Mouse (Mus musculus) forebrain, embryonic 12.5 days (tissue): ENCODE measurements around the gene Ap5s1. TPM values are rescaled to one million over a fixed set of nuclear protein-coding genes. Genes with fewer than 3 reads are reported as not detected.

Source experiments
- ATAC-seq: fragments of 200-750 bp; cut with Nextera tagmentation; 2 replicates; pipeline ENCODE4 v1.8.0; 2017; ENCODE audit warnings: moderate TSS enrichment; ENCODE audit not compliant: low FRiP score
- H3K27ac ChIP-seq: fragments of 300-500 bp; sonication (generic); 2 replicates; pipeline ENCODE4 v1.5.1; 2016; ENCODE audit warnings: mild to moderate bottlenecking
- H3K27me3 ChIP-seq: fragments of 300-500 bp; sonication (generic); 2 replicates; pipeline ENCODE4 v1.6.1; 2016; ENCODE audit warnings: mild to moderate bottlenecking
- H3K36me3 ChIP-seq: fragments of 300-500 bp; sonication (generic); replicated peaks from 2 replicates; pipeline ENCODE4 v1.6.1; 2016; ENCODE audit warnings: mild to moderate bottlenecking
- H3K4me1 ChIP-seq: fragments of 300-500 bp; sonication (generic); 2 replicates; pipeline ENCODE4 v1.6.1; 2016
- H3K4me2 ChIP-seq: fragments of 300-500 bp; sonication (generic); 2 replicates; pipeline ENCODE4 v1.6.1; 2016; ENCODE audit warnings: mild to moderate bottlenecking, moderate library complexity
- H3K4me3 ChIP-seq: fragments of 300-500 bp; sonication (generic); replicated peaks from 2 replicates; pipeline ENCODE4 v1.5.1; 2016; ENCODE audit warnings: mild to moderate bottlenecking
- H3K9ac ChIP-seq: fragments of 300-500 bp; sonication (generic); 2 replicates; pipeline ENCODE4 v1.6.1; 2016; ENCODE audit warnings: mild to moderate bottlenecking
- H3K9me3 ChIP-seq: fragments of 300-500 bp; sonication (generic); 2 replicates; pipeline ENCODE4 v1.6.1; 2016
- WGBS: fragments of 180-500 bp; shearing (Covaris S2); methylation state at CpG from one replicate; pipeline ENCODE4 v1.1.7; 2016; 5-methylcytosine and 5-hydroxymethylcytosine counted together
- polyA plus RNA-seq: library from polyadenylated mRNA; unstranded; fragments of >200 nt; fragmentation: Nextera tagmentation; extraction: Ambion mirVana; gene quantifications from 2 replicates; pipeline ENCODE4 v1.2.1, GENCODE M21; 2016

Gene Ap5s1
- polyA plus RNA-seq, 1 experiment from 2014 or later, result 30.0 TPM

DNA sequence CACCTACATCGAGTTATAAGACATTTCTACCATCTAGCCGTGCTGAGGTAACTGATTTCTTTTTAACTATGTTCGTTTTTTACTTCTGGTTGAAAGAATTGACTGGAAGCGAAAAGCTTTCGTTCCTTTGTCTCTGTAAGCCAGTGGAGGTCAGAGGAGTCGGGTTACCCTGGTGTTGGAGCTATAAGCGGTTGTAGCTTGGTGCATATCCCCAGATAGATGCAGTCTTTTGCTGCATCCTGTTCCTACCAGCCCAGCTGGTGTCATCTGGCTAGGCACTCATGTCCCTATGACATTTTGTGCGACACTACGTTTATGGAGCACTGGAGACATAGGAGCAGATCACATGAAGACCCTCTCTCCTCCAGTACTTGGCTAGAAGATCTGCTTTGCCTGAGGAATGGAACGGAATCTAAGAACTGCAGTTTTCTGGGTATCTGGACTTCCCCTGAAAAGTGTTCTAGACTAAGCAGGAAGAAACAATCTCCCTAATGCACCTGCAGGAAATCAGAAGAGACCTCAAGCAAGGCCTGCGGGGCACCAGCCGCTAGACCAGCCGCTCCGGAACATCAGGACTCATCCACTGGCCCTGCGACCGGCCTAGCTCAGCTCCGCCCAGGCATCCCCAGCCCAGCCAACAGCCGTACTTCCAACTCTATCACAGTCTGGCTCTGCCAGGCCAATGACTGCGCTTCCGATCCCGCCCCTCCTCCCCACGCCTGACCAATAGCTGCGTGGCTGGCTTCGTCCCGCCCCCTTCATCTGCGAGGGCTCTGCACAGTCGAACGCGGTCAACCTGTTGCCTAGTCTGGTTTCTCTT is 26.6 kb downstream of the Ap5s1 start, which contains the start of gene Mavs:
Mavs (plus strand) TSS at position 757 of the 820 bp plus-strand sequence.
- H3K4me3 ChIP-seq, result peak within 1 kb of the TSS; percentile 44
- peak; percentile 100 for ATAC-seq
- H3K27ac ChIP-seq, result no peak within 1 kb of the TSS
- H3K27me3 ChIP-seq, result no peaks in the 10 kb centered on the region
- no peaks in the 10 kb centered on the region for H3K9me3 ChIP-seq
- H3K4me1 ChIP-seq, result peaks cover 22% of the 10 kb centered on the region
- WGBS, result 8% methylated on average over 29 of the region's 29 CpGs
- peak within 1 kb of the TSS; percentile 80 for H3K4me2 ChIP-seq
- H3K9ac ChIP-seq, result peak within 1 kb of the TSS; percentile 59
- no peaks in the 10 kb centered on the region for H3K36me3 ChIP-seq

DNA sequence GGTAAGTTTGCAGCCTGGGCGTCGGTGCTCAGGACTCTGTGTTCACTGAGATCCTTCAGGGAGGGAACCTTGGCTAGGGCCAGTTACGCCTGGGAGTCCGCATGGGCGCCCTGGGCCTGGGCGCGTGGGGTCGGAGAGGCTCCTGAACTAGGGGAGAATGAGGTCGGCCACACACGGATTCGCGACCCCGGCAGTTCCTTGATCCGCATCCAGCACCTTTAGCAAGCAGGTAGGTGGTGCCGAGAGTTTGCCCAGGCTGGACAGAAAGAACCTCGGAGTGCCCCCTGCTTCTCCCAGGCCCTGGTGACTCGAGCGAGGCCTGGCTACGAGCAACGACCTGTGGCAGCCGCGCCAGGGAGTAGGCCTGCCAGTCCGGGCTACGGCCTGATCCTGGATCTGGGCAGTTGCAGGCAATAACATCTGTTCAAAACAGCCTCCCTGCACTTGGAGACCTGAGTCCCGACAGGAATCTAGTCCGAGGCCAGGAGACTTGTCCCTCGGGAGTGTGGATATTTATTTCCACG is 27.3 kb downstream of the Ap5s1 start:
- H3K36me3 ChIP-seq, result no peaks in the 10 kb centered on the region
- H3K4me2 ChIP-seq, result peak overlapping the region; percentile 80
- no peak overlapping the region for H3K27ac ChIP-seq
- ATAC-seq, result peak; percentile 52
- peaks cover 22% of the 10 kb centered on the region for H3K4me1 ChIP-seq
- no peaks in the 10 kb centered on the region for H3K9me3 ChIP-seq
- 17% methylated on average over 28 of the region's 28 CpGs for WGBS
- peak overlapping the region; percentile 59 for H3K9ac ChIP-seq
- H3K4me3 ChIP-seq, result peak overlapping the region; percentile 44
- no peaks in the 10 kb centered on the region for H3K27me3 ChIP-seq

DNA sequence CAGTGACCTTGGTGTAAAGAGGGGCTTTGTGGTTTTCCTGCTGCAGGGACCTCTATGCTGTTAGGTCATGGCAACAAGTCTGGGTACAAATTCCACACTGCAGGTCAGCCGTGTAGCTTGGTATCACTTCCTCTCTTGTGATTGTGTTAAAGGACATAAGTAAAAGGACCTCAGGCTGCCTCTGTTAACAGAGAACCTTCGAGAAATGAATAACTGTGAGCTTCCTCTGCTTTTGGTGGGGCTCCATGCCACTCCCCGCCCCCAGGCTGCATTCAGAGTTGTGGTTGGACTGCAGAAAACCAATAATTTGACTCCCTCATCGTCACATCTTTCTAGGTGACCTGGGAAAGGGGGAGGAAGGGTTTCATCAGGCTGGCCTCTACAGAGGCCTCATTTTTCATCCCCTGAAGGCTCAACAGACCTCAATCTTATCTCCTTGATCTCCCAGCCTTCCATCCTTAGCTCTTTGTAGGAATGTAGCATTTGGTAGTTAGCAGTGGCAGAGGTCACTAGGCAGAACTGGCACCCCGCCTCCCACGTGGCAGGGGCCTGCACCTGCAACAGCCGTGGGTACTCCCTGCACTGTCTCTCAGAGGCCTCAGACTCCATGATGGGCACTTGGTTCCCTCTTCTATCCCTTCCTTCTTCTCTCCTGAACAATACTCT is 28.2 kb downstream of the Ap5s1 start:
- H3K4me3 ChIP-seq, result peak overlapping the region; percentile 44; the same call in 1 of the 2 replicates
- 82% methylated on average over 7 of the region's 7 CpGs for WGBS
- no peak overlapping the region for H3K9ac ChIP-seq

DNA sequence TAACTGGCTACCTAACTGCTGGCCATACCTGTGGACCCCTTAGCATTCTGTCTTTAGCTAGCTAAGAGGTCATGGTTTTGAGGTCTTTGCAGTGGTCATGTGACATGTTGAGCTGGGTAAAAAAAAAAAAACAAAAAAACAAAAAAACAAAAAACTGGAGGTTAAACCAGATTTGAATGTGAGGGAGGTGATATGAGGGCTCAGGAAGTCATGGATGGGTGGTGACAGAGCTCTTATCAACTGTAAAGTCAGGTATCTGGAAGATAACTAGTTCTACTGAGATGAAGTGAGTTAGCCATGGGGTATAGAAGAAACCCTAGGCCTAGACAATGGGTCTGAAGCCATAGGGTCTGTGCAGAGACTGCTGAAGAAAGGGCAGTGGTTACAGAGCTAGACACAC is 35.3 kb downstream of the Ap5s1 start:
- H3K27ac ChIP-seq, result no peak overlapping the region
- ATAC-seq, result no peak
- no peak overlapping the region for H3K4me3 ChIP-seq
- H3K9me3 ChIP-seq, result no peaks in the 10 kb centered on the region
- no peaks in the 10 kb centered on the region for H3K27me3 ChIP-seq
- H3K36me3 ChIP-seq, result peaks cover 63% of the 10 kb centered on the region
- no peak overlapping the region for H3K9ac ChIP-seq
- no peaks in the 10 kb centered on the region for H3K4me1 ChIP-seq
- H3K4me2 ChIP-seq, result no peak overlapping the region

More for the DNA sequence above, 28.2 kb downstream of the Ap5s1 start:
- H3K9me3 ChIP-seq, result no peaks in the 10 kb centered on the region
- H3K4me1 ChIP-seq, result peaks cover 22% of the 10 kb centered on the region
- peak overlapping the region; percentile 80 for H3K4me2 ChIP-seq
- H3K27me3 ChIP-seq, result no peaks in the 10 kb centered on the region
- no peak for ATAC-seq
- H3K36me3 ChIP-seq, result 0 out of 2 replicates have a peak, but pooled peaks cover 1% of the 10 kb centered on the region
- H3K27ac ChIP-seq, result no peak overlapping the region

DNA sequence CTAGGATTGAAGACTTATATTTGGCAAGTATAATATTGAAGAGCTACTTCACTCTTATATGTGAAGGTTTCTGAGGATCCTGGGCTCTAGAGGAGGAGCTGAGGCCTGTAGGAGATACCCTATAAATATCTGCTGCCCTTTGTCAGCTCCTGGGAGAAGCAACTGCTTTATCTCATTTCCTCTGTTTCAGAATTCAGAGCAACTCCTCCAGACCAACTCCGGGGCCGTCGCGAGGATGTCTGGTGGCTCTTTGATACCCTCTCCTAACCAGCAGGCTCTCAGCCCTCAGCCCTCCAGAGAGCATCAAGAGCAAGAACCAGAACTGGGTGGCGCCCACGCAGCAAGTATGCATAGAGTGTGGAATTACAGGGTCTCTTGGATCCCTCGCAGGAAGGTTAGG is 36.1 kb downstream of the Ap5s1 start:
- Histone ChIP-seq H3K9ac (no peak overlapping the region), H3K4me1 (no peaks in the 10 kb centered on the region), H3K4me3 (no peak overlapping the region), H3K27ac (no peak overlapping the region), H3K36me3 (peaks cover 69% of the 10 kb centered on the region), H3K4me2 (no peak overlapping the region), H3K27me3 (no peaks in the 10 kb centered on the region), H3K9me3 (no peaks in the 10 kb centered on the region)
- no peak for ATAC-seq
- WGBS, result 91% methylated on average over 7 of the region's 7 CpGs

DNA sequence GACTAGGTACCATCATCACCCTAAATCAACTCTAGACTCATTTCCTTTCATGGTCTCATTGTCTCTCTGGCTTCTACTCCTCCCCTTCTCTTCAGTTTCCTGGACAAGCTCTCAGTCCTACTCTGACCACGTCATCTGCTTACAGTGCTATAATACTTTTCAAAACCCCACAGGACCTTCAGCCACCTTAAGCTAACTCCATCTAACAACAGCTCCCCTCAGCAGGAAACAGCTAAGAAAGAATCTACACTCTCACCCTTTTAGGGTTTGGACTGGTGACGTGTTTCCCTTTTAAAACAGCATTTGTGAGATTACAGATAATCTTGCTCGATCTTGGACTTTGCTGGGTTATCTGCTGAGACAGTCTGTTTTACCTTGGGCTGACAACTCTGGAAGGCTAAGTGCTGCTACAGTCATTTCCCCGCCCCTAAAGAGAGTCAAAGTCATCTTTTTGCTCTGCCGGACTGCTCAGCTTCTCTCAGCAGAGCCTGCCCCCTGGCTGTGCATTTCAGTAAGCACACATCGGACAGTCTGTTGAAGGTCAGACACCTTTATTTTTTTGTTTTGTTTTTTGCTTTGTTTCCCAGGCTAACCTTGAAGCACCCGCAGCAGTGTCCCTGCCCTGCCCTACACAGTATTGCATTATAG is 46.9 kb downstream of the Ap5s1 start:
- Histone ChIP-seq H3K9me3 (no peaks in the 10 kb centered on the region), H3K27ac (no peak overlapping the region), H3K4me1 (no peaks in the 10 kb centered on the region; the same call in 1 of the 2 replicates), H3K9ac (no peak overlapping the region), H3K36me3 (no peaks in the 10 kb centered on the region; the same call in 1 of the 2 replicates), H3K4me2 (no peak overlapping the region), H3K4me3 (no peak overlapping the region), H3K27me3 (no peaks in the 10 kb centered on the region)
- ATAC-seq, result peak; percentile 58; the same call in 1 of the 2 replicates
- WGBS, result 35% methylated on average over 7 of the region's 7 CpGs

DNA sequence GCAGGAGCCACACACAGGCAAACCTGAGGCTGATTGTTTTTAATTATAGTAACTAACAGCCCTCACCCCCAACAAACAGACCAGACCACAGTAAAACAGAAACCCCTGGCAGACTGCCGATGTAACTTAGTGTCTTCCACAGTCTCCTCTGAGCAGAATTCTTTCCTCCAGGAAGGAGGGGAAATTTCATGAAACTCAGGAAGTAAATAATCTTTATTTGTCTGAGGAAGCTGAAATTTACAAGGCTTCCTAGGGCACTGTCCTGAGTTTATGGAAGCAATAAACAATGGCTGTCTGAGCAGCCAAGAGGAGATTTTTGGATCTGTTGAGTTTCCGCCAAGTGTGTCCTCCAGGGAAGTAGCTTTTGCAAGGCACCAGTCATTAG is 47.4 kb downstream of the Ap5s1 start:
- no peak overlapping the region for H3K9ac ChIP-seq
- H3K4me3 ChIP-seq, result no peak overlapping the region
- 89% methylated on average over 2 of the region's 2 CpGs for WGBS
- no peaks in the 10 kb centered on the region for H3K9me3 ChIP-seq
- H3K36me3 ChIP-seq, result no peaks in the 10 kb centered on the region; the same call in 1 of the 2 replicates
- ATAC-seq, result no peak
- H3K4me2 ChIP-seq, result no peak overlapping the region
- H3K27me3 ChIP-seq, result no peaks in the 10 kb centered on the region
- H3K4me1 ChIP-seq, result no peaks in the 10 kb centered on the region; the same call in 1 of the 2 replicates
- H3K27ac ChIP-seq, result no peak overlapping the region

DNA sequence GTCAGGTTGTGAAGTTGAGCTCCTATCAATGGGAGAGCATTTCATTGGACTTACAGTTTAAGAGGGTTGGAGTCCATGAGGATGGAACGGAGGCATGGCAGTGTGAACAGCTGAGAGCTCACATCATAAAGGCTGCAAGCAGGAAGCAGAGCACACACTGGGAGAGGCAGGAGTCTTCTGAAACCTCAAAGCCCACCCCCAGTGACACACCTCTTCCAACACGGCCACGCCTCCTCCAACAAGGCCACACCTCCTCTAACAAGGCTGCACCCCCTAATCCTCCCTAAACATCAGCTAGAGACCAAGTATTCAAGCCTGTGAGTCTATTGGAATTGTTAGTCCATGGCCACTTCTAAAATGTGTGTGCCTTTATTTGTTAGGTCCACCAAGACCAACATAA is 48.9 kb downstream of the Ap5s1 start:
- H3K4me1 ChIP-seq, result peaks cover 3% of the 10 kb centered on the region
- 66% methylated on average over 3 of the region's 3 CpGs for WGBS
- no peak for ATAC-seq

DNA sequence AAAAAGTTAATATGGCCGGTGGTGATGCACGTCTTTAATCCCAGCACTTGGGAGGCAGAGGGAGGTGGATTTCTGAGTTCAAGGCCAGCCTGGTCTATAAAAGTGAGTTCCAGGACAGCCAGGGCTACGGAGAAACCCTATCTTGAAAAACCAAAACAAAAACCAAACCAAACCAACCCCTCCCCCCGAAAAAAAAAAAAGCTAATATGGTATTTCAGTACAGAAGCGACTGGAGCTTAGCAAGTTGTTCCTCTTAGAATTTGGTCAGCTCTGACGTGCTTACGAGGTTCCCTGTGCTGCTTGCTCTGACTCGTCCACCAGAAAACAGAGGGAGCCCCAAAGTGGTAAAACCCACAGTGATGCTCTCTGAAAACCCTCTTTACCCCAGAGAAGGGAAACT is 51.8 kb downstream of the Ap5s1 start:
- 85% methylated on average over 8 of the region's 8 CpGs for WGBS
- no peak overlapping the region for H3K4me3 ChIP-seq

More for the DNA sequence above, 48.9 kb downstream of the Ap5s1 start:
- Histone ChIP-seq H3K4me2 (no peak overlapping the region), H3K9me3 (no peaks in the 10 kb centered on the region), H3K4me3 (no peak overlapping the region), H3K9ac (no peak overlapping the region), H3K36me3 (no peaks in the 10 kb centered on the region), H3K27ac (no peak overlapping the region), H3K27me3 (no peaks in the 10 kb centered on the region)

DNA sequence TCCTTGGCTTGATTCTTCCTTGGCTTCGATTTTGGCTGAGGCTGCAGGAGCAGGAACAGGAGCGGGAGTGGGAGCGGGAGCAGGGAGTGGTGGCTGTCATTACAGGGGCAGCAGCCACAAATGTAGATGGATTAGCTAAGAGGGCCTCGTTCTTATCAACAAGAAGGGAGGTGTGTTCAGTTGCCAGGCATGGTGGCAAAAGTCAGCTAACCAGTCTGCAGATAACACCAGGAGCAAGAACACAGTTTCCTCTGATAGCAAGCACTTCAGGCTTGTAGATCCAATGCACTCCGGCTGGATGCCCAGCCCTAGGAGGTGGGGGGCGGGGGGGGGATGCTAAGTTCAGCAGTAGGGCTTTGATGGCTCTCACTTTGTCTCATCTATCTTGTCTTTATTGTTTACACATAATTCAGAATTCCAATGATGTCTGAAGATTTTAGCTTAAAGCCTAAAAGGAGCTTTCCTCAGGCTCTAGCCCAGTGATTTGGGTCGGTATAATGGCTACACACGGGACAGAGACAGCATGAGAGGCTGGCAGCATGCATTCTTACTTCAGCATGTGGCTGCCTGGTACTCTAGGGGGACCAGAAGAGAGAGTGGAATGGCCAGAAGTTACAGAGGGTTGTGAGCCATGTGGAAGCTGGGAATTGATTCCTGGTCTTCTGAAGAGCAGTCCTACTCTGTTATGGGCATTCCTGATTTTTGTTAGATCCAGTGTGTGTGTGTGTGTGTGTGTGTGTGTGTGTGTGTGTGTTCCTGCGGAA is 53.8 kb downstream of the Ap5s1 start:
- no peaks in the 10 kb centered on the region for H3K27me3 ChIP-seq
- H3K4me3 ChIP-seq, result no peak overlapping the region
- H3K9ac ChIP-seq, result 0 out of 2 replicates have a peak overlapping the region, but pooled peaks have one; percentile 2

More for the DNA sequence above, 51.8 kb downstream of the Ap5s1 start:
- H3K4me1 ChIP-seq, result peaks cover 18% of the 10 kb centered on the region
- no peaks in the 10 kb centered on the region for H3K36me3 ChIP-seq
- no peak overlapping the region for H3K27ac ChIP-seq
- no peak for ATAC-seq
- H3K9me3 ChIP-seq, result no peaks in the 10 kb centered on the region
- no peak overlapping the region for H3K4me2 ChIP-seq
- no peak overlapping the region for H3K9ac ChIP-seq
- H3K27me3 ChIP-seq, result no peaks in the 10 kb centered on the region

DNA sequence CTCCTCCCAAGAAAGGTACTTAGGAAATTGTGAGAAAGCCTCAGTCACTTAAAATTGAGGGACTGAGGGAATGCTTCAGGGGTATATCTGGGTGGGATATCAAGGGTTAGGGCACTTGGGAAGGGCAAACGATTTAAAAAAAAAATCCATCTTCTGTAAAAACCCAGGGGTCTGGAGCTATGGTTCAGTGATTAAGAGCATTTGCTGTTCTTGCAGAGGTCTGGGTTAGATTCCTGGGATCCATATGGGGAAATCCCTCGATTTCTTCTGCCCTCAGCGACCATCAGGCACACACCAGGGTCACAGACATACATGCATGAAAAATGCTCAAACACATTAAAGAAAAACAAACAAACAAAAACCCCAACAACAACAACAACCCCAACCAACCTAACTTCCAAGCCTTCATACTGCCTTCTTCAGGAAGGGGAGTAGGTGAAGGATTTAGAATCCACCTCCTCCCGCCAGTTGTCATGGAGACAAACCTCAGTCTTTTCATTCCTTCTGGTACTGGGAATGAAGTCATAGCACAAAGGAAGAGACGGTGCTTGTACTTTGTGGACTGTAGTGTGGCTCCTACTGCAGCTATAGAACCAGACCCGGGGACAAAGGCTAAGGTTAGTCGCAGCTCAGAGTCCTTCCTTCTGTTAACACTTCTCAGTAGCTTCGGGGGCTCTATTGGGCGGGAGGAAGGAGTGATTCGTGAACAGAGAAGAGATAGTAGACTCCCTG is 54.8 kb downstream of the Ap5s1 start:
- H3K4me1 ChIP-seq, result peaks cover 34% of the 10 kb centered on the region
- peak overlapping the region; percentile 76 for H3K4me2 ChIP-seq
- H3K27ac ChIP-seq, result peak overlapping the region; percentile 100
- peak overlapping the region; percentile 75 for H3K9ac ChIP-seq
- ATAC-seq, result peak; percentile 85
- H3K36me3 ChIP-seq, result no peaks in the 10 kb centered on the region
- H3K4me3 ChIP-seq, result peak overlapping the region; percentile 93
- no peaks in the 10 kb centered on the region for H3K27me3 ChIP-seq
- H3K9me3 ChIP-seq, result no peaks in the 10 kb centered on the region
- 3% methylated on average over 10 of the region's 10 CpGs for WGBS

More for the DNA sequence above, 53.8 kb downstream of the Ap5s1 start:
- no peak for ATAC-seq
- H3K4me2 ChIP-seq, result peak overlapping the region; percentile 76; the same call in 1 of the 2 replicates
- no peaks in the 10 kb centered on the region for H3K36me3 ChIP-seq
- H3K9me3 ChIP-seq, result no peaks in the 10 kb centered on the region
- 70% methylated on average over 9 of the region's 9 CpGs for WGBS
- H3K4me1 ChIP-seq, result peaks cover 34% of the 10 kb centered on the region
- H3K27ac ChIP-seq, result peak overlapping the region; percentile 100; the same call in 1 of the 2 replicates
